ENCODE assay signal across 16 mouse cellular contexts in genomic region chr3:27777751-27778150, GRCm38 (mm10).
"Had no signal": no experiment of that assay in that cellular context is flagged by ENCODE, and none has a peak within 500 bp of the region (broad histone marks: within the 10 kb centered on the region; RNA-seq: fewer than 3 reads in every experiment).

No protein-coding gene starts in this region.

- H3K4me3 ChIP-seq: lung, embryonic 15.5 days; megakaryocyte, embryonic 14.5 days; midbrain, embryonic 13.5 days; midbrain, embryonic 15.5 days; neural tube, embryonic 12.5 days; stomach, embryonic 15.5 days had no signal

- DNase-seq: lung, adult 2 months; lung, postnatal 14 days; lung, postnatal 36 days; right cerebral cortex, postnatal 14 days; thymus, adult 18-20 months; thymus, postnatal 14 days; thymus, postnatal 36 days had no signal

- H3K4me1 ChIP-seq: megakaryocyte, embryonic 14.5 days had no signal

- H3K9ac ChIP-seq: lung, embryonic 15.5 days; midbrain, embryonic 13.5 days; midbrain, embryonic 15.5 days; neural tube, embryonic 12.5 days; stomach, embryonic 15.5 days had no signal

- H3K4me2 ChIP-seq: lung, embryonic 15.5 days; midbrain, embryonic 11.5 days; midbrain, embryonic 13.5 days; midbrain, embryonic 15.5 days; neural tube, embryonic 12.5 days; stomach, embryonic 15.5 days had no signal

- H3K9me3 ChIP-seq: lung, embryonic 15.5 days; midbrain, embryonic 13.5 days; midbrain, embryonic 15.5 days; neural tube, embryonic 12.5 days; stomach, embryonic 15.5 days had no signal

- H3K36me3 ChIP-seq: lung, embryonic 15.5 days; midbrain, embryonic 13.5 days; midbrain, embryonic 15.5 days; neural tube, embryonic 12.5 days; stomach, embryonic 15.5 days had no signal

- H3K27me3 ChIP-seq: lung, embryonic 15.5 days; midbrain, embryonic 13.5 days; midbrain, embryonic 15.5 days; neural tube, embryonic 12.5 days; stomach, embryonic 15.5 days had no signal

- H3K27ac ChIP-seq: lung, embryonic 15.5 days; macrophage; midbrain, embryonic 13.5 days; midbrain, embryonic 15.5 days; neural tube, embryonic 12.5 days; stomach, embryonic 15.5 days had no signal

- ATAC-seq: lung, postnatal 0 days; midbrain, embryonic 13.5 days; midbrain, embryonic 15.5 days had no signal
